Mouse (Mus musculus) kidney, adult 2 months (tissue): ENCODE results near the gene Znrf1. TPM values are rescaled to one million over a fixed set of nuclear protein-coding genes. Genes with fewer than 3 reads are reported as not detected.

Source experiments
- DNase-seq: peaks from one replicate; pipeline ENCODE4 v3.0.0; 2021
- H3K27ac ChIP-seq: fragments of 200-500 bp; 2 replicates; pipeline ENCODE4 v1.5.1; 2012; ENCODE audit warnings: low read depth, low read length, control low read depth, inconsistent platforms; ENCODE audit not compliant: insufficient read depth
- H3K27me3 ChIP-seq: fragments of 200-500 bp; replicated peaks from 2 replicates; pipeline ENCODE4 v1.6.1; 2012; ENCODE audit warnings: mild to moderate bottlenecking, moderate library complexity, low read length, inconsistent platforms; ENCODE audit not compliant: control insufficient read depth, insufficient read depth
- H3K36me3 ChIP-seq: fragments of 200-500 bp; 2 replicates; pipeline ENCODE4 v1.6.1; 2012; ENCODE audit warnings: mild to moderate bottlenecking, moderate library complexity, low read length, inconsistent platforms; ENCODE audit not compliant: control insufficient read depth, insufficient read depth
- H3K4me1 ChIP-seq: fragments of 200-500 bp; 2 replicates; pipeline ENCODE4 v1.6.1; 2011; ENCODE audit warnings: low read length; ENCODE audit not compliant: control insufficient read depth, insufficient read depth
- H3K4me3 ChIP-seq: fragments of 200-500 bp; 2 replicates; pipeline ENCODE4 v1.5.1; 2011; ENCODE audit warnings: mild to moderate bottlenecking, low read depth, low read length, control low read depth; ENCODE audit not compliant: insufficient read depth
- CTCF ChIP-seq: fragments of 200-500 bp; conservative IDR thresholded peaks from 2 replicates; pipeline ENCODE4 v1.5.1; 2011; ENCODE audit warnings: low read depth, mild to moderate bottlenecking, control low read depth, low read length, moderate library complexity, mixed read lengths; ENCODE audit not compliant: insufficient read depth, insufficient read length
- POLR2A ChIP-seq: fragments of 200-500 bp; IDR thresholded peaks from one replicate; pipeline ENCODE4 v1.6.1; 2011; ENCODE audit warnings: low read depth, low read length, control low read depth
- WGBS: fragments of 180-500 bp; shearing (Covaris S2); methylation state at CpG from one replicate; pipeline ENCODE4 v1.1.7; 2018; 5-methylcytosine and 5-hydroxymethylcytosine counted together
- polyA plus RNA-seq: library from polyadenylated mRNA; depleted of rRNA; stranded (reverse); fragments of >200 nt; gene quantifications from 2 replicates; pipeline ENCODE4 v1.2.3, GENCODE M21; 2012

Znrf1 gene
- polyA plus RNA-seq, 1 experiment, result 39.7 TPM

- Histone ChIP-seq H3K4me3 (no peak overlapping the region), H3K27ac (no peak overlapping the region), H3K27me3 (no peaks in the 10 kb centered on the region), H3K4me1 (peaks cover 32% of the 10 kb centered on the region), H3K36me3 (no peaks in the 10 kb centered on the region)
- 85% methylated on average over 10 of the region's 10 CpGs for WGBS
- no peak for DNase-seq
- TF ChIP-seq CTCF (0 out of 2 replicates have a peak, but pooled peaks have one; percentile 6), POLR2A (no peak)
Measured at GRCm38 (mm10) chr8:111622553-111622952, 86.7 kb downstream of the Znrf1 start.

GRCm38 (mm10) chr8:111624081-111624852, 88.4 kb downstream of the Znrf1 start:
- Histone ChIP-seq H3K4me3 (no peak overlapping the region), H3K36me3 (no peaks in the 10 kb centered on the region), H3K4me1 (peaks cover 32% of the 10 kb centered on the region), H3K27ac (peak overlapping the region; percentile 89), H3K27me3 (no peaks in the 10 kb centered on the region)
- DNase-seq, result peak; percentile 95
- 38% methylated on average over 12 of the region's 12 CpGs for whole genome bisulfite sequencing
- peak; percentile 3 for TF ChIP-seq POLR2A
- TF ChIP-seq CTCF, result no peak

GRCm38 (mm10) chr8:111624853-111625221, 88.9 kb downstream of the Znrf1 start:
- no peak for DNase-seq
- Histone ChIP-seq H3K27ac (peak overlapping the region; percentile 89), H3K36me3 (no peaks in the 10 kb centered on the region), H3K27me3 (no peaks in the 10 kb centered on the region), H3K4me1 (peaks cover 27% of the 10 kb centered on the region), H3K4me3 (no peak overlapping the region)
- TF ChIP-seq POLR2A, result no peak
- TF ChIP-seq CTCF, result no peak
- WGBS, result 87% methylated on average over 10 of the region's 10 CpGs

- Histone ChIP-seq H3K27me3 (no peaks in the 10 kb centered on the region), H3K4me1 (peaks cover 32% of the 10 kb centered on the region), H3K4me3 (no peak overlapping the region), H3K27ac (no peak overlapping the region), H3K36me3 (no peaks in the 10 kb centered on the region)
- 21% methylated on average over 6 of the region's 6 CpGs for WGBS
- TF ChIP-seq CTCF, result peak; percentile 85
- TF ChIP-seq POLR2A, result no peak
- DNase-seq, result peak; percentile 82
Measured at GRCm38 (mm10) chr8:111625694-111626527, 90.0 kb downstream of the Znrf1 start.

- TF ChIP-seq POLR2A (no peak), CTCF (no peak)
- no peaks in the 10 kb centered on the region for H3K27me3 ChIP-seq
- H3K36me3 ChIP-seq, result no peaks in the 10 kb centered on the region
- no peak overlapping the region for H3K27ac ChIP-seq
- 54% methylated on average over 8 of the region's 8 CpGs for WGBS
- no peak for DNase-seq
- no peak overlapping the region for H3K4me3 ChIP-seq
- H3K4me1 ChIP-seq, result peaks cover 33% of the 10 kb centered on the region
Measured at GRCm38 (mm10) chr8:111626528-111626820, 90.6 kb downstream of the Znrf1 start.

- Histone ChIP-seq H3K27me3 (no peaks in the 10 kb centered on the region), H3K4me1 (peaks cover 33% of the 10 kb centered on the region), H3K36me3 (no peaks in the 10 kb centered on the region), H3K4me3 (no peak overlapping the region), H3K27ac (no peak overlapping the region)
- TF ChIP-seq CTCF (no peak), POLR2A (no peak)
- no peak for DNase-seq
- WGBS, result 84% methylated on average over 14 of the region's 14 CpGs
Measured at GRCm38 (mm10) chr8:111626933-111627332, 91.0 kb downstream of the Znrf1 start.

- 81% methylated on average over 9 of the region's 9 CpGs for WGBS
- TF ChIP-seq CTCF, result no peak
- DNase-seq, result peak; percentile 74
Measured at GRCm38 (mm10) chr8:111627923-111628322, 92.0 kb downstream of the Znrf1 start.

GRCm38 (mm10) chr8:111628401-111628800, 92.5 kb downstream of the Znrf1 start:
- Histone ChIP-seq H3K27me3 (no peaks in the 10 kb centered on the region), H3K36me3 (no peaks in the 10 kb centered on the region), H3K4me3 (no peak overlapping the region), H3K27ac (peak overlapping the region; percentile 10), H3K4me1 (peaks cover 28% of the 10 kb centered on the region)
- 94% methylated on average over 12 of the region's 12 CpGs for WGBS
- DNase-seq, result no peak
- no peak for TF ChIP-seq CTCF
- TF ChIP-seq POLR2A, result no peak

More at GRCm38 (mm10) chr8:111627923-111628322, 92.0 kb downstream of the Znrf1 start:
- peaks cover 30% of the 10 kb centered on the region for H3K4me1 ChIP-seq
- no peaks in the 10 kb centered on the region for H3K36me3 ChIP-seq
- H3K27ac ChIP-seq, result peak overlapping the region; percentile 41
- H3K4me3 ChIP-seq, result no peak overlapping the region
- H3K27me3 ChIP-seq, result no peaks in the 10 kb centered on the region
